Mouse (Mus musculus): ENCODE data around the gene Eif2ak3.
A peak's percentile ranks its signal among the peaks of the same experiment; 100 is the strongest.
"Not testable (repeated sequence)": the region's sequence is repeated elsewhere in the genome, so short reads cannot be mapped to it uniquely, and the experiment has no call there.

Gene Eif2ak3

DNA sequence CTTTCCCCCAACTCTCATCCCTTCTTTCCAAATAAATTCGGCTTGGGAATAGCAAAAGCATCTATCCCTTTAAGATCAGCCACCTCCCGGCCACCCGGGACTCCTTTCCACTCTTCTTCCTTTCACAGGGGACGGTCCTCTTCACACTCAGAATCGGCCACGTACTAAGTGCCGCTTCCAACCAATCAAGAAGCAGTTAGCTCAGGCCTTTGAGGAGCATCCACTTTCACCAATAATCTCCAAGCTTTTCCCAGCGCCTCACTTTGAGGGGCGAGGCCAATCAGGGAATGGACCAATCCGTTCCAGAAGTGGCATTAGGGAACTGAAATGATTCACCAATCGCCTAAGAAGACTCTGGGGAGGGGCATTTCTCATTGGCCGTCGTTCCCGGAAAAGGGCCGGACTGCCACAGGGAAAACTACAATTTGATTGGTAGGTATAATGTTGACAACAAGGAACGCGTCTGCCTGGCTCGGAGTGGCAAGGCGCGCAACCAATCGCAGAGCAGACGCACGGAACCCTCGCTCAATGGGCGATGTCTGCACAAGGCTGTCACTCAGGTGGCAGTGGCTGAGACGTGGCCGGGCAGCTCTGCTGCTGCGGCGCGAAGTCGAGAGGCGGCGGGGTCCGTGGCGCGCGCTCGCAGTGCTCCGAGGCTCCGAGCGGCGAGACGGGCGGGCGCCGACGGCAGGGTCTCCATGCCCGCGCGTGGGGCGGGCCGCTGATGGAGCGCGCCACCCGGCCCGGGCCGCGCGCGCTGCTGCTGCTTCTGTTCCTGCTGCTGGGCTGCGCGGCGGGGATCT, at the start of gene Eif2ak3:
Gene Eif2ak3, plus strand, starts transcription at position 514 of the 803 bp plus-strand sequence.
- DNase-seq (ENCODE audit: low read depth, low spot score) = peak; percentile 98

DNA sequence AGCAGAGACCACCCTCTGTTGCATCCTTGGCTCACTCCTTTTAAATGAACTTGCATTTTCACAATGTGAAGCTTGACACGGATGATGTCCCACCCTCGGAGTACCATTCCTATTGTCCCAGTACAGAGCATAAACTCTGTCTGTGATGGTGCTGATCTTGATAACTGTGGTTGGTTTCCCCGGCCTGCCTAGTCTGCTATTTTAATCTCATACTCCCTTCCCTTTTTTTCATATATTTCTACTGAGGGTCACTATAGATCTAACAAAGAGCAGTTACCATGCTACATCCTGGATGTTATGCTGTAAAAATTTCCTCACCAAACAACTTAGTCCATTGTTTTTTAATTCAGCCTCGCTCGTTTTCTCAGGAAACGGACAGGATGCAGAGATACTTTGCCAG, 47.4 kb upstream of the Eif2ak3 start:
- DNase-seq (ENCODE audit: low read depth, low spot score) = no peak

DNA sequence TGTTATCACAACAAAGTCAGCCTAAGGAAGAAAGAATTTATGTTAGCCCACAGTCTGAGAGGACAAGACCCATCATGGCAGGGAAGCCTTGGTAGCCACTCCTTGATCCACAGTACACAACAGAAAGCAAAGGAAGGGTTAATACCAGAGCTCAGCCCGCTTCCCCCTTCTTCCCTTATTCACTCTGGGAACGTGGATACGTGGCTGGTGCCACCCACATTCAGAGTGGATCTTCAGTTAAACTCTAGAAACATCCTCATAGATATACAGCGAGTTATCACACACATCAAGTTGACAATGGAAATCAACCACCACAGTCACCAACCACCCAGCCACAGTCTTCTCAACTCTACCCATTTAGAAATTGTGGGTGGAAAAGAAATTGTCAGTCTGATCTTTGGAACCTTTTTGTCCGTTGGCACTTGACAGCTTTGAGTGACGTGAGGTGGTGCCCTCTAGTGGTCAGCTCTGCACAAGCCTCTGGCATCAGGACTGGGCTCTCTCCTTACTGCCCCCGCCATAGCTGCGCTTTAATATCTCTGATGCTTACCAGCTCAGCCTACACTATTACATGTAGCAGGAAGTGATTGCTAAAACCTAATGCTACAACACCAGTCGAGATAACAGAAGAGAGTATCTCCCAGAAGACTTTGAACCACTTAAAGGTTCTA, 46.6 kb upstream of the Eif2ak3 start:
- DNase-seq (ENCODE audit: low read depth, low spot score) = peak; percentile 93

DNA sequence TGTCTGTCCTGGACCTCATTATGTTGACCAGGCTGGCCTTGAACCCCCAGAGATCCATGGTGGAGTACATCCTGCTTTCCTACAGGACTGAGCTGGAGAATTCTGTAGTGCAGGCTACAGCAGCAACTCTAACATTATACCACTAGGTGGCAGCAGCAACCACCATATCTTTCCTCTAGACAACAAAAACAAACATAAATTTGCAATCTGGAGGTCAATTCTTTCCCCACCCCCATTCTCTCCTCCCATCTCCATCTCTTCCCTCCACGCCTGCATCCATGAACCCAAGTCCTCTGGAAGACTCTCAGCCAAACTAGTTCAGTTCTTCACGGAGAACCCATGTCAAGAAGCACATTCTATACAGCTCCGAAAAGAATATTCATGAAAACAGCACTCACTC, 39.7 kb upstream of the Eif2ak3 start:
- peak; percentile 81 for DNase-seq (ENCODE audit: low read depth, low spot score)

DNA sequence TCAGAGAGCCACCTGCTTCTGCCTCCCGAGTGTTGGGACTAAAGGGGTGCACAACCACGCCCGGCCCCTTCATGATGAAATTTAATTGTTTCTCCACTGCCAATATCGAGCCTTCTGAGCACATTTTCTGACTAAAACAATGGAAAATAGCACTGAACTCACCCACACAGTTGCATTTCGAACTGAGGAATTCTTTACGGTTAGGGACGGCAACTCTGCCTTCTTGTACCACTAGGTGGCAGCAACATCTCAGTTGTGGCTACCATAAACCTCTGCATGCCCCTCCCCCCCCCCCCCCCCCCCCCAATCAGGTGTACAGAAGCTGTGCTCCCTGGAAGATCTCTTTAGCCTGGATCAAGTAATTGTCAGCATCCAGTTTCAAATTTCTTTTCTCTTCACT, 39.0 kb upstream of the Eif2ak3 start:
- DNase-seq (ENCODE audit: low read depth, low spot score) = peak; percentile 89

DNA sequence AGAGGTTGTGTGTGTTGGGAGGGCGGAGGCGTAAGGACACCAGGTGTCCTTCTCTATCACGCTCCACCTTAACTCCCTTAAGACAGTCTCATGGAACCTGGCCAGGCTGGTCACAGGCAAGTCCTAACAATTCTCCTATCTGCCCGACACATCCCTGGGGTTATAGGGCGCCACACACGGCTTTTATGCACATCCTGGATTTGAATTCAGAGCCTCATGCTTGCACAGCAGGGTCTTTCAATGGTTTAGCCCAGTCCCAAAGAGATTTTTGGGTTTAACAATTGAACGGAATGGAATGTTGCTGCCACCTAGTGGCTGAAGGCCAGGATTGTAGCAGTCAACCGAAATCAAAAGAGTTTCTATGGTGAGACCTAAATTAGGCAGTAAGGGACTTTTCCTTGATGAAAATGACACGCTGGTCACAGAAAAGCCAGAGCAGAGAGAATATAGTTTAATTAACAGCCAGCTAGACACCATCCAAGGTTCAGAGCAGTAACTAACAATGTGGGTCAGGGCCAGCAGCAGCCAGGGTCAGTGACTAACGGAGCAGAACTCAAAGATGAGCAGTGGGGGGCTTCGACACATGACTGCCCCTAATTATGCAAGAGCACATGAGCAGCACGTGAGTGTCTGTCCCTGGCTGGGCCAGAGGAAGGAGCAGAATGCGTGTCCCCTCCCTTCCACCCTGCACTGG, 38.3 kb upstream of the Eif2ak3 start:
- peak; percentile 86 for DNase-seq (ENCODE audit: low read depth, low spot score)

DNA sequence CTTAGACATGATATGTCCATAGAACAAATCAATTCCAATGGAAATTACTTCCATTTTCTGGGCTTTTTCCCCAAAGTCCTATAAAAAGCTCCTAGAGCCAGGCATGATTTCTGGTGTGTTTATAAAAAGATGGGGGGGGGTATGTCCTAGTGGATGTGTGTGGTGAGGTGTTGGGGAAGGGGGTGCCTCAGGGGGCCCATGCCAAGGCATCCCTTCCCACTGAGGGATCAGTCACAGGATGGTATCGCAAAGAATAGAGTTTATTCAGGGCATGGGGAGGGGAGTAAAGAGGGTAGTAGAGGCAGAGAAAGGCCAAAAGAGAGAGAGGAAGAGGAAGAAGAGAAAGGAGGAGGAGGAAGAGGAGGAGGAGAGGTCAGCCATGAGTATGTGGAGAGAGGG, 37.8 kb upstream of the Eif2ak3 start:
- DNase-seq (ENCODE audit: low read depth, low spot score) = no peak

DNA sequence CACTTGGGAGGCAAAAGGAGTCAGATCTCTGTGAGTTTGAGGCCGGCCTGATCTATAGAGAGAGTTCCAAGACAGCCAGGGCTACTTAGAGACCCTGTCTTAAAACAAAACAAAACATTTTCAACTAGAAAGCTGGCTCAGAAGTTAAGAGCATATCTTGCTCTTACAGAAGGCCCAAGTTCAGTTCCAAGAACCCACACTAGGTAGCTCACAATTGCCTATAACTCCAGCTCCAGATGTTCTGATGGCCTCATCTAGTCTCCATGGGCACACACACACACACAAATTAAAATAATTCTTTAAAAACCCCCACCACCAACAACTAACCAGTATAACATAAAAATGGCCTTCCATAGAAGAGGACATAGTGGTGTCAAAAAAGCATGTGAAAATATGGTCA, 33.8 kb upstream of the Eif2ak3 start:
- no peak for DNase-seq (ENCODE audit: low read depth, low spot score)

DNA sequence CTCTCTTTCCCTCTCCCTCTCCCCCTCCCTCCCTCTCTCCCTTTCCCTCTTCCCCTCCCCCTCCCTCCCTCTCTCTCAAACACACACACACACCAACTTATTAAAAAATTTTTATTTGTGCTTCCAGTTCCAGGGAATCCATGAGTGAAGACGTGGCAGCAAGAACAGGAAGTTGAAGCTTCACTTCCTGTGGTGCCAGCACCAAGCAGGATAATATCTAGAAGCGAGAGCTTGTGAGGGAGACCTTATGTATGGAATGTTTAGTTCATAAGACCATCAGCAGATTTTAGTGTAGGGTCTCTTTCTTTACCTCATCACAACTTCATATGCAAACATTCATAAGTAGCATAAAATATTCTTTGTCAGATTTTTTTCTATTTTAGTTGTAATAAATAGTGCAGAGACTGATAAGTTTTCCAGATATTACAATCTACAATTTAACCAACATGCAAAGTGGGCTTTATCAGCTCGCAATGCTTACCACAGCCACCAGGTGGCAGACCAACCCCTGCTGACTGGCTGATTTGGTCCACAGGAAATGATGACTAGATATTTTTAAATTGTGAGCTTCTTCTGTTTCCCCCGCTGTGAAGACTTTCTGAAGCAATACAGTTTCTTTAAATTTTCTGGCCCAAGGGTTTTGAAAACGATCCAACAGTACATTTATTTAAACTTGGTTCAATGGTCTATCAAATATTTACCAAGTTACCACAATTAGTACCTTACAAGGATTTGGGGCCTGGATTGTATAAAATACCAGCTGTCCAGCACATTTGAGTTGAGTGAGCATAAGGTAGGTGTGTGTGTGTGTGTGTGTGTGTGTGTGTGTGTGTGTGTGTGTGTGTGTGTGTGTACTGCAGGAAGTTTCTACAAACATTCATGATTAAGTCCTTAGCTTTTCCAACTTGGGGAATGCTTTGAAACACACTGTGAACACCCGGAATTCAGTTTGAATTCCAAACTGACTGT, 32.5 kb upstream of the Eif2ak3 start:
- DNase-seq (ENCODE audit: low read depth, low spot score) = peak; percentile 90

DNA sequence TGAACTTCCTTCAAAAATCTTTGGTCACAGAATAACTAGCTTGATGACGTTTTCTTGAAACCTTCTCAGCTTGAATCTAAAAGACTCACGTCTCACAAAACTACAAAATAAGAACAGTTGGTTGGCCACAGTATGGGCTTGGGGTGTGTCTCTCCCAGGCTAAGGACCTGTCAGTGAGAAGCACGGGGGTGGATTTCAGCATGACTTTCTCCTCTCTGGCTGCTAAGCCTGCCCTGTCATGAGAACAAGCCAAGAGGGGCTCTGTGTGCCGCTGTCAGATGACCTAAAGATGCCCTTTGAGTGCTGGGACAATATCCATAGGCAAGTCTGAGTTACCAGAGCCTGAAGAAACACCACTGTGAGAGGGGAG, 31.8 kb upstream of the Eif2ak3 start:
- no peak for DNase-seq (ENCODE audit: low read depth, low spot score)

DNA sequence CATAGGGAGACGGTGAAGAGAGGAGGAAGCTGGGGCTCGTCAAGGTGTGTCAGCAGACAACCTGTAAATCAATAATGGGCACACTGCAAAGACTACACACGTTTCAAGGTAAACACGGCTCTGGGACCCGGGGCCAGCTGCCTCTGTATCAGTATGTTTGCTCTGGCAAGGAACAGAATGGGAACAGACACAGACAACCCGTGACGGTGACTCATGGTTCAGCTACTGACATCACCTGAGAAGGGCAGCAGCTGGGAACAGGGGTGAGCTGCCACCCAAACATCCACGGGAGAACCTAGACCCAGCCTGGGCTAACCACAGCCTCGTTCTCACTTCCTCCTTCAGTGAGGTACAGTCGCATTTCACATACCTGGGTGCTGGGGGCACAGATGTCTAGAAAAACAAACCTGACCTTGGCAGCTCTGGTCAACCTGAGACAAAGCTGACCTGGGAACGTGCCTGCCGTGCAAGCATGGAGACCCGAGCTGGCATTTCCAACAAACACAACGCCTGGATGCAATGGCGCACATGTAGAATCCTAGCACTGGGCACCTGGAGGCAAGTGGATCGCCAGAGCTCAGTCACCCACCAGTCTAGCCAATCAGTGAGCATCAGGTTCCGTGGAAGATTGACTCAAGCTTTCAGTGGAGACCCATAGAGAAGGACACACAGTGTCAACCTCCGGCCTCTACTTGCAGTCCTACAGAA, 30.2 kb upstream of the Eif2ak3 start:
- DNase-seq (ENCODE audit: low read depth, low spot score) = peak; percentile 71

DNA sequence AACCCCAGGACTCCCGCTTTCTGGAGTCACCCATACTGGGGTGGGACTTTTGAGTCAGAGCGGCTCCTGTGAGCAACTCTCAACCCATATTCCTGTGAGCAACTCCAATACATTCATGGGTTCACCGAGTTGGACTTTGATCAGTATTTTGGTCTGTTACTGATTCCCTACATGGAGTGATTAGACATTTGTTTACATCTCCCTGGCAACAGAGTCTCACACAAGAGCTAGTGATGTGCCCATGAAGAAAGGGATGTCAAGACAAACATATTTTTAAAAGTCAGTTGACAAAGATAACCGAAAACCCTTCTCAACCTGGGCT, 29.7 kb upstream of the Eif2ak3 start:
- DNase-seq (ENCODE audit: low read depth, low spot score) = peak; percentile 29

DNA sequence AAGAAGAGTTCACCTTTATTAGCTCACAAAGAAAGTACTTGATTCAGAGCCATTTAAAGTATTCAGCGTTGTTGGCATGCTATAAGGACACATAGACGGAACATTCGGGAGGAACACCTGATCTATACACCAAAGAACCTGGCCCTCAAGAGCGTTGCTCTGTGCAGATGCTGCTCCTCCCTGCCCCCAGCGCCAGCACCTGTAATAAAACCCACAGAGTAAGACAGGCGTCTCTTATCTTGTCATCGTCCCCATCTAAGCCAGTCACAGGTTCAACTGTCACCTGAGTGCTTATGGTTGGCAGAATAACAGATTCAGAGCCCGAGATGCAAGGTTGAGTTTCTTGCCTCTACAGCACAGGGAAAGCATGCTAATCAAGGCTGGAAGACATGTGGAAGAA, 28.8 kb upstream of the Eif2ak3 start:
- peak; percentile 41 for DNase-seq (ENCODE audit: low read depth, low spot score)

DNA sequence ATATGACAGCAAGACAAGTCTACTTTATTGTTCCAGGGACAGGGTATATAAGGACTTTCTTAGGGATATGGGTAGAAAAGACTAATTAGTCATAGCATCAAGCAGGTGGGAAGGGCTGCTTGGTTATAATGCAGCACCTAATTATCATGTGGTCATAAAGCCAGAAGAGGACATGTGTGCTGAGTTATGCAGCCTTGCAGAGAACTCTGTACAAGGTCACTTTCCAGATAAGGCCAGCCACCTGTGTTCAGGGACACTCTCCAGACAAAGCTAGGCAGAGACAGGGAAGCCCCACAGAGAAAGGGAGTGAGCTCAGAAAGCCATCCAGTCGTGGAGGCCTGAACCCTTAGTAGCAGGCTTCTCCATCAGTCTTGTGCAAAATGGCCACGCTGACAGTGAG, 22.7 kb upstream of the Eif2ak3 start:
- no peak for DNase-seq (ENCODE audit: low read depth, low spot score)

DNA sequence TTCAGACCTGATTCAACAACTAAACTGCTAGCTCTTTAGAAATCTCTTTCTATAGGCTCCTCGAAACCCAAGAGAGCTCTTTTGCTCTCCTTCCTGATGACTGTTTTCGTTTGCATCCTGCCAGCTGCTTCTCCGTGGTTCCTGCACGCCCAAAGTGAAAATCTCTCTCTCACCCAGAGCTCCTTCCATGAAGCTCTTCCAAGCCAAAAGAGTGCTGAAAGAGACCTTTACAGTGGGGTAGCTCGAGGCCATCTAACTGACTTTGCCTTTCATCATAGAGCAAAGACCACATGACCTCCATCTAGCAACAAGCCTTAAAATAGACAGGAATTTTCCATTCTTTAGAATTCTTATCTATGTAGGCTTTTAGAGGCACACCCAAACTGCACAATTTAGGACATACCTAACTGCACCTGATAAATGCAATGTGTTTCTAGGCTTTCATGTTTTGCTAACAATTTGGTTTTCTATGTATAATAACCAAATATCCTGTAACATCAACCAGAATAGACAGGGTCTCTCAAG, 21.9 kb upstream of the Eif2ak3 start:
- DNase-seq (ENCODE audit: low read depth, low spot score) = no peak

DNA sequence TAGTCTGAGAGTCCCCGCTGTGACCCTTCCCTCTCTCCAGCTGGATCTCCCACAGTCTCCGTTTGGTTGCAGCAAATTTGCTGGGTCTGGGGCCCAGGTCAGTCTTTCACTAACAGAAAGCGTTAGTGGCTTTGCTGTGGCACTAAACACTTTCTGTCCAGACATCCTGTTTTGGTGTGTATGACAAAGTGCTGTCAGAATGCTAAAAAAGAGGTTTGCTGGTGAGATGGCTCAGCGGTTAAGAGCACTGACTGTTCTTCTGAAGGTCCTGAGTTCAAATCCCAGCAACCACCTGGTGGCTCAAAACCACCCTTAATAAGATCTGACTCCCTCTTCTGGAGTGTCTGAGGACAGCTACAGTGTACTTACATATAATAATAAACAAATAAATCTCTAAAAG, 21.0 kb upstream of the Eif2ak3 start:
- DNase-seq (ENCODE audit: low read depth, low spot score) = not testable (repeated sequence)

DNA sequence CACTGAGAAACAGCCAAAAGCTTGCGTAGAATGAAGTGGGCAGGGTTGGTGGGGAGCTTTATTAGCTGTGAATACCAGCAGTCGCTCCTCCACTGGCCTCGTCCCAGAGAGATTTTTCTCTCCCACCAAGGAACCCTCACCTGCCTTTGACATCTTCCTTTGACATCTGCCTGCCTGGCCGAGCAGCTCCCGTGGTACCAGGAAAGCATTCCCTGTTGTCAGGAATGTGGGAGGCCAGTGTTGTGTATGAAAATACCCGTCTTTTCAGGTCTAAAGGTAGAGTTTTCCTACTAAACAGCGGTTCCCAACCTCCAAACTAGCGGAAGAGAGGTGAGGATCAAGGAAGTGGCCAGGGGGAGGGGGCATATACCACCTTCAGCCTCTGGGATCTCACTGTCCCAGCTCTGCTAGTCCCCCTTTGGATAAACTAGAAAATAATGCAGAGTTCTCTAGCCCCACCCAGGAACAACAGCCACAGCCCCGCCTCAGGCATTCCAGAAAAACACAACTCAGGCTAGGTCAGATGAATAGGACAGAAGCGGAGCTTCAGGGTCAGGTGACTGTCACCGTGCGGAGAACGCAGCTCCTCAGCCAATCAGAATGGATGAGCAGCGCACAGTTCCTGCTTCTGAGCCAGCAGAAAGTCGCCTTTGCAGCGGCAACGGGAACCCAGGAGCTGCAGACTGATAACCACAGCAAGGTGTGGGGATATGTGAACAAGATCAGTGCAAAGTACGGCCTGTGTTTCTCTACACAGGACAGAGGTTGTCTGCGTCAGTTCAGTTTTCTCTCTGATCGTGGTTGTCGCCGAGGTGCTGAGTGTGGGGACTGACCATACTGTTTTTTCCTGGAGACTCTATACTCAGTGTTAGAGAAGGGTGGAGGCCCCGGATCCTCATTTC, 20.0 kb upstream of the Eif2ak3 start:
- peak; percentile 84 for DNase-seq (ENCODE audit: low read depth, low spot score)

DNA sequence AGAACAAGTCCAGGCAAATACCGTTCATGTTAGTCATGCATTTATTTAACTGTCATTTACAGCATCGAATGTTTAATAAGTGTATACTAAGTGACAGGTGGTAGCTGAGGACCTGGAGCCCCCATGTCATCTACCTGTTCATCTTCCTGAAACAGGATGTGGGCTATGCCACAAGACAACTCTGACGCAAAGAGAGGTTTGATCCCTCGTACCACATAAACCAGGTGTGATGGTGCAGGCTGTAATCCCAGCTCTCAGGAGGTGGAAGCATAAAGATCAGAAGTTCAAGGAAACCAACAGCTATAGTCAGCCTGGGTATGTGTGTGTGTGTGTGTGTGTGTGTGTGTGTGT, 19.4 kb upstream of the Eif2ak3 start:
- DNase-seq (ENCODE audit: low read depth, low spot score) = peak; percentile 87

DNA sequence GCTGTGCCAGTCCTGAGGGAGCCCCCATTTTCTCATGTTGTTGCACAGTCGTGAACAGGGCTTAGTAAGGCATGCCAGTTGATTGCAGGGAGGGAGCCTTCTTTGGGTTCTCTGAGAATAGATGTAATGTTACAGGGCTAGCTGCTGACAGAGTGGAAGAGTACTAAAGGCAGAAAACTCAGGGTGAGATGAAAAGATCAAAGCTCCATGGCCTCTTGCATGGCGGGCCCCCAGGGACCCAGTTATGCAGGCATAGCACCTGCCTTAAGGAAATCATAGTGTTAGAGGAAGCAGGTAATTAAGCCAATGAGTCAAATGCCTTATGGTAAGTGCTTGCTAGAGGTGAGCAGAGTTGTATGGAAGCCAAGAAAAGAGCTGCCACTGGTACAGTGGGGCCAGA, 14.9 kb upstream of the Eif2ak3 start:
- DNase-seq (ENCODE audit: low read depth, low spot score) = no peak

DNA sequence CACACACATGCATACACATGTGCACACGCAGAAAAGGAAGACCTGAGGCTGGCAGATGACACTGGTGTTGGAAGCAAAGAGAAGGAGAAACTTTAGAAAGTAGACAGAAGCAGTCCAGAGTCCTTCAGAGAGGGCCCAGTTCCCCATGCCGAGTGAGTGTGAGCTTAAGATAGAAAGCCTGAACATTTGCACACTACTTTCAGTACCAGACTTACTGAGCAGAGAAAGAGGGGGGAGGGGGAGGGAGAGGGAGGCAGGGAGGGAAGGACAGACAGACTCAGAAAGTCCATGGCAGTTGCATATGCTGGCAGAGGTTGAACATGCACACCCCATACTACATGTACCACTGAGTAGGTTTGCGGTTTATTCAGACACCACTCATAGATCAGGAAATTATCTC, 13.8 kb upstream of the Eif2ak3 start:
- DNase-seq (ENCODE audit: low read depth, low spot score) = no peak

All from CD4-positive, CD25-positive, alpha-beta regulatory T cell, adult 2 months (primary cell).